Mouse (Mus musculus) left cerebral cortex, adult 9 months (tissue): Measurements from ENCODE around the gene Nat8.
"Not testable (repeated sequence)": the region's sequence is repeated elsewhere in the genome, so short reads cannot be mapped to it uniquely, and the experiment has no call there.

Experiments
- DNase-seq, 2 experiments: peaks; one replicate each; pipeline ENCODE4 v3.0.0; 2022; ENCODE audit warnings: low spot score in 2 of 2

The Nat8 gene

GRCm38 (mm10) chr6:85831796-85832321 is at the start of gene Nat8:
Nat8 (minus strand) TSS chr6:85832082.
- DNase-seq, result no peak

- DNase-seq, result not testable (repeated sequence)
These were observed 37.1 kb upstream of the Nat8 start, which contains the start of gene Nat8f2 for GRCm38 (mm10) chr6:85869006-85869405. Nat8f2 (minus strand) TSS chr6:85869158.

GRCm38 (mm10) chr6:85867726-85868690 is 36.1 kb upstream of the Nat8 start:
- DNase-seq, result no peak

GRCm38 (mm10) chr6:85866995-85867394 is 35.1 kb upstream of the Nat8 start:
- not testable (repeated sequence) for DNase-seq

- DNase-seq, result not testable (repeated sequence)
These were observed 34.3 kb upstream of the Nat8 start for GRCm38 (mm10) chr6:85866166-85866565.

GRCm38 (mm10) chr6:85864900-85865639 is 33.2 kb upstream of the Nat8 start:
- DNase-seq, result not testable (repeated sequence)

GRCm38 (mm10) chr6:85863840-85864239 is 32.0 kb upstream of the Nat8 start:
- no peak for DNase-seq

GRCm38 (mm10) chr6:85863136-85863535 is 31.3 kb upstream of the Nat8 start:
- no peak for DNase-seq

- DNase-seq, result no peak
These were observed 30.7 kb upstream of the Nat8 start for GRCm38 (mm10) chr6:85862565-85862964.

- no peak for DNase-seq
These were observed 29.4 kb upstream of the Nat8 start for GRCm38 (mm10) chr6:85861247-85861646.

- peak; percentile 78 to 79 for DNase-seq
These were observed 24.4 kb upstream of the Nat8 start for GRCm38 (mm10) chr6:85856194-85856678.

- DNase-seq, result no peak
These were observed 21.6 kb upstream of the Nat8 start for GRCm38 (mm10) chr6:85853481-85853880.

- no peak for DNase-seq
These were observed 19.3 kb upstream of the Nat8 start for GRCm38 (mm10) chr6:85851062-85851773.

GRCm38 (mm10) chr6:85849240-85849639 is 17.4 kb upstream of the Nat8 start:
- no peak for DNase-seq

GRCm38 (mm10) chr6:85848140-85848539 is 16.3 kb upstream of the Nat8 start:
- DNase-seq, result no peak

- no peak for DNase-seq
These were observed 15.0 kb upstream of the Nat8 start for GRCm38 (mm10) chr6:85846921-85847320.

- DNase-seq, result not testable (repeated sequence)
These were observed 12.0 kb upstream of the Nat8 start for GRCm38 (mm10) chr6:85843677-85844458.

- DNase-seq, result peak; percentile 39 to 52
These were observed 8.1 kb upstream of the Nat8 start for GRCm38 (mm10) chr6:85839982-85840381.

GRCm38 (mm10) chr6:85838674-85839073 is 6.8 kb upstream of the Nat8 start:
- no peak for DNase-seq

GRCm38 (mm10) chr6:85837307-85837706 is 5.4 kb upstream of the Nat8 start:
- DNase-seq, result peak in 1 of 2 experiments; percentile 31

- DNase-seq, result peak in 1 of 2 experiments; percentile 51
These were observed 4.9 kb upstream of the Nat8 start for GRCm38 (mm10) chr6:85836827-85837226.
